Mouse (Mus musculus): ENCODE results near the gene Gm21969.

DNA sequence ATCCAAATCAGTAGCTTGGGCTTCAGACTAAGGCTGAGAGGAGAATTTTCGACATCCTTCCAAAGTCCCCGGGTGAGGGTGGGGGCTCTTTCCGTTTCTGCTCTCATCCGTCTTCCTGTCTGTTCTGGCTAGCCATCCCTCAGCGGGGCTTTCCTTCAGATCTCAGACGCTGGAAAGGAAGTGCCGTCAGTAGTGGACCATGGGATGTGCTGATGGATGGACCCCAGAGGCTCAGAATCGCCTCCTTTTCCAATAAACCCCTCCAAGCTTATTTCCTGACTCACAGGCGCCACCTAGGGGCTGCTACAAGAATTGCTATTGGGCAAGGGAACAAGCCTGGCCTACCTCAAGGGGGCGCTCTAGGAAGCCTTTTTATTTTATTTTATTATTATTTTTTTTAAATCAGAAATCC lies 8.6 kb downstream of the Gm21969 start:
- TF ChIP-seq CTCF (IDR thresholded peaks at IDR 0.05; ENCODE audit: low read depth) (peak; percentile 98), EP300 (IDR thresholded peaks at IDR 0.05; ENCODE audit: low read depth) (no peak)
